Mouse (Mus musculus): ENCODE results near the gene Tarbp1. TPM values are rescaled to one million over a fixed set of nuclear protein-coding genes. Genes with fewer than 3 reads are reported as not detected.

Gene Tarbp1
- polyA plus RNA-seq, 1 experiment from 2014 or later: 2.3 TPM

- H3K27me3 ChIP-seq (ENCODE audit: control insufficient read depth, insufficient read depth, low read length): no peaks in the 10 kb centered on the region
- H3K4me1 ChIP-seq (ENCODE audit: control insufficient read depth in 2 of 2, insufficient read depth in 2 of 2, low read length in 2 of 2): peaks cover 9 to 15% of the 10 kb centered on the region in 2 experiments
- H3K27ac ChIP-seq (replicated peaks in 1 of 2; ENCODE audit: control insufficient read depth in 1 of 2, insufficient read depth in 1 of 2, low read depth in 2 of 2, low read length in 2 of 2): no peak overlapping the region
- 86% methylated on average over 3 of the region's 3 CpGs for WGBS
- no peak for ATAC-seq (ENCODE audit: insufficient number of reproducible peaks, insufficient read depth, low FRiP score, low read depth)
- no peak overlapping the region for H3K9ac ChIP-seq (ENCODE audit: low read length)
- H3K36me3 ChIP-seq (ENCODE audit: control insufficient read depth, insufficient read depth, low read length): no peaks in the 10 kb centered on the region
- no peaks in the 10 kb centered on the region for H3K9me3 ChIP-seq (ENCODE audit: control insufficient read depth, low read length)
- no peak overlapping the region for H3K4me3 ChIP-seq (ENCODE audit: control insufficient read depth in 1 of 2, insufficient read depth in 1 of 2, low read depth in 1 of 2, low read length in 2 of 2)
- H3K4me2 ChIP-seq (ENCODE audit: low read length): no peak overlapping the region
These were observed 36.0 kb upstream of the Tarbp1 start for GRCm38 (mm10) chr8:126510866-126511265.

- no peaks in the 10 kb centered on the region for H3K36me3 ChIP-seq (ENCODE audit: control insufficient read depth, insufficient read depth, low read length)
- H3K9me3 ChIP-seq (ENCODE audit: control insufficient read depth, low read length): 0 out of 2 replicates have a peak, but pooled peaks cover 4% of the 10 kb centered on the region
- no peak overlapping the region for H3K27ac ChIP-seq (replicated peaks in 1 of 2; ENCODE audit: control insufficient read depth in 1 of 2, insufficient read depth in 1 of 2, low read depth in 2 of 2, low read length in 2 of 2)
- no peak overlapping the region for H3K4me2 ChIP-seq (ENCODE audit: low read length)
- H3K4me1 ChIP-seq (ENCODE audit: control insufficient read depth in 2 of 2, insufficient read depth in 2 of 2, low read length in 2 of 2): peaks cover 9 to 14% of the 10 kb centered on the region in 2 experiments
- no peaks in the 10 kb centered on the region for H3K27me3 ChIP-seq (ENCODE audit: control insufficient read depth, insufficient read depth, low read length)
- no peak overlapping the region for H3K9ac ChIP-seq (ENCODE audit: low read length)
- H3K4me3 ChIP-seq (ENCODE audit: control insufficient read depth in 1 of 2, insufficient read depth in 1 of 2, low read depth in 1 of 2, low read length in 2 of 2): no peak overlapping the region
- ATAC-seq (ENCODE audit: insufficient number of reproducible peaks, insufficient read depth, low FRiP score, low read depth): no peak
- WGBS: 82% methylated on average over 6 of the region's 6 CpGs
These were observed 34.8 kb upstream of the Tarbp1 start for GRCm38 (mm10) chr8:126509635-126510034.

- Histone ChIP-seq H3K4me3 (ENCODE audit: control insufficient read depth in 1 of 2, insufficient read depth in 1 of 2, low read depth in 1 of 2, low read length in 2 of 2) (no peak overlapping the region), H3K9me3 (ENCODE audit: control insufficient read depth, low read length) (0 out of 2 replicates have a peak, but pooled peaks cover 4% of the 10 kb centered on the region), H3K36me3 (ENCODE audit: control insufficient read depth, insufficient read depth, low read length) (no peaks in the 10 kb centered on the region), H3K27ac (replicated peaks in 1 of 2; ENCODE audit: control insufficient read depth in 1 of 2, insufficient read depth in 1 of 2, low read depth in 2 of 2, low read length in 2 of 2) (no peak overlapping the region), H3K9ac (ENCODE audit: low read length) (no peak overlapping the region), H3K27me3 (ENCODE audit: control insufficient read depth, insufficient read depth, low read length) (no peaks in the 10 kb centered on the region), H3K4me2 (ENCODE audit: low read length) (no peak overlapping the region), H3K4me1 (ENCODE audit: control insufficient read depth in 2 of 2, insufficient read depth in 2 of 2, low read length in 2 of 2) (peaks cover 4 to 7% of the 10 kb centered on the region in 2 experiments)
- no peak for ATAC-seq (ENCODE audit: insufficient number of reproducible peaks, insufficient read depth, low FRiP score, low read depth)
- 84% methylated on average over 8 of the region's 8 CpGs for WGBS
These were observed 34.2 kb upstream of the Tarbp1 start for GRCm38 (mm10) chr8:126508871-126509586.

GRCm38 (mm10) chr8:126508221-126508620 is 33.4 kb upstream of the Tarbp1 start:
- 61% methylated on average over 2 of the region's 2 CpGs for WGBS

GRCm38 (mm10) chr8:126504492-126505182 is 29.8 kb upstream of the Tarbp1 start:
- H3K27me3 ChIP-seq (ENCODE audit: control insufficient read depth, insufficient read depth, low read length): no peaks in the 10 kb centered on the region
- no peak overlapping the region for H3K9ac ChIP-seq (ENCODE audit: low read length)
- H3K4me3 ChIP-seq (ENCODE audit: control insufficient read depth in 1 of 2, insufficient read depth in 1 of 2, low read depth in 1 of 2, low read length in 2 of 2): no peak overlapping the region
- H3K4me1 ChIP-seq (ENCODE audit: control insufficient read depth in 2 of 2, insufficient read depth in 2 of 2, low read length in 2 of 2): peaks cover 4 to 6% of the 10 kb centered on the region in 2 experiments; a peak in 2 of 4 replicates
- WGBS: 85% methylated on average over 16 of the region's 16 CpGs
- H3K27ac ChIP-seq (replicated peaks in 1 of 2; ENCODE audit: control insufficient read depth in 1 of 2, insufficient read depth in 1 of 2, low read depth in 2 of 2, low read length in 2 of 2): no peak overlapping the region
- no peak overlapping the region for H3K4me2 ChIP-seq (ENCODE audit: low read length)
- H3K36me3 ChIP-seq (ENCODE audit: control insufficient read depth, insufficient read depth, low read length): no peaks in the 10 kb centered on the region
- ATAC-seq (ENCODE audit: insufficient number of reproducible peaks, insufficient read depth, low FRiP score, low read depth): no peak
- 0 out of 2 replicates have a peak, but pooled peaks cover 4% of the 10 kb centered on the region for H3K9me3 ChIP-seq (ENCODE audit: control insufficient read depth, low read length)

More at GRCm38 (mm10) chr8:126508221-126508620, 33.4 kb upstream of the Tarbp1 start:
- no peaks in the 10 kb centered on the region for H3K4me1 ChIP-seq (ENCODE audit: control insufficient read depth in 2 of 2, insufficient read depth in 2 of 2, low read length in 2 of 2)
- no peaks in the 10 kb centered on the region for H3K27me3 ChIP-seq (ENCODE audit: control insufficient read depth, insufficient read depth, low read length)
- no peaks in the 10 kb centered on the region for H3K36me3 ChIP-seq (ENCODE audit: control insufficient read depth, insufficient read depth, low read length)
- ATAC-seq (ENCODE audit: insufficient number of reproducible peaks, insufficient read depth, low FRiP score, low read depth): no peak
- H3K4me2 ChIP-seq (ENCODE audit: low read length): no peak overlapping the region
- H3K4me3 ChIP-seq (ENCODE audit: control insufficient read depth in 1 of 2, insufficient read depth in 1 of 2, low read depth in 1 of 2, low read length in 2 of 2): no peak overlapping the region
- H3K27ac ChIP-seq (replicated peaks in 1 of 2; ENCODE audit: control insufficient read depth in 1 of 2, insufficient read depth in 1 of 2, low read depth in 2 of 2, low read length in 2 of 2): no peak overlapping the region
- H3K9ac ChIP-seq (ENCODE audit: low read length): no peak overlapping the region
- 0 out of 2 replicates have a peak, but pooled peaks cover 4% of the 10 kb centered on the region for H3K9me3 ChIP-seq (ENCODE audit: control insufficient read depth, low read length)

- Histone ChIP-seq H3K4me2 (ENCODE audit: low read length) (no peak overlapping the region), H3K36me3 (ENCODE audit: control insufficient read depth, insufficient read depth, low read length) (no peaks in the 10 kb centered on the region), H3K27ac (replicated peaks in 1 of 2; ENCODE audit: control insufficient read depth in 1 of 2, insufficient read depth in 1 of 2, low read depth in 2 of 2, low read length in 2 of 2) (no peak overlapping the region), H3K4me3 (ENCODE audit: control insufficient read depth in 1 of 2, insufficient read depth in 1 of 2, low read depth in 1 of 2, low read length in 2 of 2) (no peak overlapping the region), H3K9ac (ENCODE audit: low read length) (no peak overlapping the region), H3K9me3 (ENCODE audit: control insufficient read depth, low read length) (0 out of 2 replicates have a peak, but pooled peaks cover 4% of the 10 kb centered on the region), H3K4me1 (ENCODE audit: control insufficient read depth in 2 of 2, insufficient read depth in 2 of 2, low read length in 2 of 2) (peaks cover 9 to 12% of the 10 kb centered on the region in 2 experiments), H3K27me3 (ENCODE audit: control insufficient read depth, insufficient read depth, low read length) (no peaks in the 10 kb centered on the region)
- WGBS: 44% methylated on average over 2 of the region's 2 CpGs
- no peak for ATAC-seq (ENCODE audit: insufficient number of reproducible peaks, insufficient read depth, low FRiP score, low read depth)
These were observed 27.9 kb upstream of the Tarbp1 start for GRCm38 (mm10) chr8:126502722-126503121.

GRCm38 (mm10) chr8:126499371-126499770 is 24.5 kb upstream of the Tarbp1 start:
- H3K4me1 ChIP-seq (ENCODE audit: control insufficient read depth in 2 of 2, insufficient read depth in 2 of 2, low read length in 2 of 2): peaks cover 14 to 17% of the 10 kb centered on the region in 2 experiments
- no peaks in the 10 kb centered on the region for H3K36me3 ChIP-seq (ENCODE audit: control insufficient read depth, insufficient read depth, low read length)
- no peak overlapping the region for H3K9ac ChIP-seq (ENCODE audit: low read length)
- WGBS: 93% methylated on average over 2 of the region's 2 CpGs
- H3K9me3 ChIP-seq (ENCODE audit: control insufficient read depth, low read length): no peaks in the 10 kb centered on the region
- H3K4me3 ChIP-seq (ENCODE audit: control insufficient read depth in 1 of 2, insufficient read depth in 1 of 2, low read depth in 1 of 2, low read length in 2 of 2): no peak overlapping the region
- no peaks in the 10 kb centered on the region for H3K27me3 ChIP-seq (ENCODE audit: control insufficient read depth, insufficient read depth, low read length)
- no peak overlapping the region for H3K4me2 ChIP-seq (ENCODE audit: low read length)
- no peak for ATAC-seq (ENCODE audit: insufficient number of reproducible peaks, insufficient read depth, low FRiP score, low read depth)
- H3K27ac ChIP-seq (replicated peaks in 1 of 2; ENCODE audit: control insufficient read depth in 1 of 2, insufficient read depth in 1 of 2, low read depth in 2 of 2, low read length in 2 of 2): no peak overlapping the region
